Mouse (Mus musculus): ENCODE results near the gene Usp54. TPM values are rescaled to one million over a fixed set of nuclear protein-coding genes. Genes with fewer than 3 reads are reported as not detected.

Gene Usp54
- polyA plus RNA-seq, 1 experiment = 14.4 TPM

DNA sequence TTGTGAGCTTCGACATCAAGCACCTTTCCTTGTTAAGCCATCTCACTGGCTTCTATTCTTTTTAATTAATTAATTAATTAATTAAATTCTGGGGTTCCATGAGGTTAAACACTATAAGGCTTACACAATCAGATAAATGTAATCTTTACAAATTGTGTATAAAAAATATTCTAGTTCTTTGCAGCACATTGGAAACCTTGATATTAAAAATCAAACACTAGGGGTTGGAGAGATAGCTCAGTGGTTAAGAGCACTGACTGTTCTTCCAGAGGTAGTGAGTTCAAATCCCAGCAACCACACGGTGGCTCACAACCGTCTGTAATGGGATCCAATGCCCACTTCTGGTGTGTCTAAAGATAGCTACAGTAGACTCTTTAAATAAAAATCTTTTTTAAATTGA is 18.0 kb downstream of the Usp54 start:
- TF ChIP-seq CTCF (IDR thresholded peaks at IDR 0.05; ENCODE audit: control insufficient read depth, insufficient read depth, insufficient replicate concordance, low read depth, low read length) (no peak), POLR2A (IDR thresholded peaks at IDR 0.05; ENCODE audit: control insufficient read depth, low read depth, low read length) (no peak)
- H3K27ac ChIP-seq (ENCODE audit: control insufficient read depth, insufficient read depth, low read depth, low read length) = no peak overlapping the region
- no peaks in the 10 kb centered on the region; the same call in 1 of the 2 replicates for H3K36me3 ChIP-seq (ENCODE audit: control insufficient read depth, insufficient read depth, low read length)
- H3K4me3 ChIP-seq (ENCODE audit: control insufficient read depth, low read depth, low read length) = no peak overlapping the region
- H3K4me1 ChIP-seq (ENCODE audit: control insufficient read depth, insufficient read depth, low read length) = no peaks in the 10 kb centered on the region
- H3K27me3 ChIP-seq (ENCODE audit: control insufficient read depth, insufficient read depth, low read length) = no peaks in the 10 kb centered on the region

DNA sequence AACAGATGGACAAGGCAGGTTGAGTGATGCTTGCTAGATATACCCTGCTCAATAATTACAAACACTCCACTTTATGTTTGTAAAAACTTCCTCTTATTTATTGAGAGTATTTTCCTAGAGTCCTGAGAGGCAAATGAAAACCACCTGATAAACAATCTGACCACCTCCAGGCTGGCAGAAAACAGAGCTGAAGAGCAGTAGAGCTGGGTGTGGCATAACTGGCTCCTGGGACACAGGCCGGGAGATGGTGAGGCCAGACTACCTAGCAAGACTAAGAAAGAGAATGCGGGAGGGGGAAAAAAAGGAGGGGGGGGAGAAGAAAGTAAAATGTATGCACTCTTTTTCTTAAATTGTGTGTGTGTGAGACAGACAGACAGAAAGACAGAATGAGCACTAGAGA is 18.5 kb downstream of the Usp54 start:
- no peaks in the 10 kb centered on the region for H3K4me1 ChIP-seq (ENCODE audit: control insufficient read depth, insufficient read depth, low read length)
- H3K36me3 ChIP-seq (ENCODE audit: control insufficient read depth, insufficient read depth, low read length) = no peaks in the 10 kb centered on the region; the same call in 1 of the 2 replicates
- TF ChIP-seq CTCF (IDR thresholded peaks at IDR 0.05; ENCODE audit: control insufficient read depth, insufficient read depth, insufficient replicate concordance, low read depth, low read length) = no peak
- no peak for TF ChIP-seq POLR2A (IDR thresholded peaks at IDR 0.05; ENCODE audit: control insufficient read depth, low read depth, low read length)
- no peaks in the 10 kb centered on the region for H3K27me3 ChIP-seq (ENCODE audit: control insufficient read depth, insufficient read depth, low read length)
- H3K4me3 ChIP-seq (ENCODE audit: control insufficient read depth, low read depth, low read length) = no peak overlapping the region
- no peak overlapping the region for H3K27ac ChIP-seq (ENCODE audit: control insufficient read depth, insufficient read depth, low read depth, low read length)

GRCm38 (mm10) chr14:20621903-20622302 is 19.0 kb downstream of the Usp54 start:
- Histone ChIP-seq H3K4me1 (ENCODE audit: control insufficient read depth, insufficient read depth, low read length) (no peaks in the 10 kb centered on the region), H3K36me3 (ENCODE audit: control insufficient read depth, insufficient read depth, low read length) (no peaks in the 10 kb centered on the region; the same call in 1 of the 2 replicates), H3K27me3 (ENCODE audit: control insufficient read depth, insufficient read depth, low read length) (no peaks in the 10 kb centered on the region), H3K4me3 (ENCODE audit: control insufficient read depth, low read depth, low read length) (no peak overlapping the region), H3K27ac (ENCODE audit: control insufficient read depth, insufficient read depth, low read depth, low read length) (no peak overlapping the region)
- TF ChIP-seq POLR2A (IDR thresholded peaks at IDR 0.05; ENCODE audit: control insufficient read depth, low read depth, low read length) (no peak), CTCF (IDR thresholded peaks at IDR 0.05; ENCODE audit: control insufficient read depth, insufficient read depth, insufficient replicate concordance, low read depth, low read length) (no peak)

GRCm38 (mm10) chr14:20619131-20619530 is 21.7 kb downstream of the Usp54 start:
- H3K27me3 ChIP-seq (ENCODE audit: control insufficient read depth, insufficient read depth, low read length) = no peaks in the 10 kb centered on the region
- H3K36me3 ChIP-seq (ENCODE audit: control insufficient read depth, insufficient read depth, low read length) = no peaks in the 10 kb centered on the region; the same call in 1 of the 2 replicates
- TF ChIP-seq CTCF (IDR thresholded peaks at IDR 0.05; ENCODE audit: control insufficient read depth, insufficient read depth, insufficient replicate concordance, low read depth, low read length) = no peak
- no peak for TF ChIP-seq POLR2A (IDR thresholded peaks at IDR 0.05; ENCODE audit: control insufficient read depth, low read depth, low read length)
- H3K27ac ChIP-seq (ENCODE audit: control insufficient read depth, insufficient read depth, low read depth, low read length) = no peak overlapping the region
- no peak overlapping the region for H3K4me3 ChIP-seq (ENCODE audit: control insufficient read depth, low read depth, low read length)
- peaks cover 3% of the 10 kb centered on the region; the same call in 1 of the 2 replicates for H3K4me1 ChIP-seq (ENCODE audit: control insufficient read depth, insufficient read depth, low read length)

GRCm38 (mm10) chr14:20618211-20618610 is 22.7 kb downstream of the Usp54 start:
- Histone ChIP-seq H3K4me3 (ENCODE audit: control insufficient read depth, low read depth, low read length) (no peak overlapping the region), H3K27me3 (ENCODE audit: control insufficient read depth, insufficient read depth, low read length) (no peaks in the 10 kb centered on the region), H3K4me1 (ENCODE audit: control insufficient read depth, insufficient read depth, low read length) (peaks cover 3% of the 10 kb centered on the region; the same call in 1 of the 2 replicates), H3K27ac (ENCODE audit: control insufficient read depth, insufficient read depth, low read depth, low read length) (no peak overlapping the region), H3K36me3 (ENCODE audit: control insufficient read depth, insufficient read depth, low read length) (no peaks in the 10 kb centered on the region; the same call in 1 of the 2 replicates)
- no peak for TF ChIP-seq POLR2A (IDR thresholded peaks at IDR 0.05; ENCODE audit: control insufficient read depth, low read depth, low read length)
- no peak for TF ChIP-seq CTCF (IDR thresholded peaks at IDR 0.05; ENCODE audit: control insufficient read depth, insufficient read depth, insufficient replicate concordance, low read depth, low read length)

DNA sequence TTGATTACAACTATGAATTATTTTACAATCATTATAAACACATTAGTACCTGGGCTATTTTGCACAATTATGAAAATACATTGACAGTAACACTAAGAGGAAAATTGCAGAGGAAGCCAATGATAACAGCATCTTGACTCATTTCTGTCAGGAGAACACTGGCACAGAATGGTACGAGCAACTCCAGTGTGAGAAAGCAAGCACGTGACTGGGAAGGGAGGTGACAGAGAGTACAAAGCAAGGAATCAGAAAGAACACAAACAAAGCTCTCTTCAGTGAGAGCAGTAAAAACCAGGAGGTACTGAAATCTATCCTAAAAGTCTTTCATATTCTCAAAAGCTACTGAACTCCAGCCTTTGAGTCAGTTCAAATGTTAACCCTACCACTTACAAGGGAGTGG is 24.4 kb downstream of the Usp54 start:
- TF ChIP-seq POLR2A (IDR thresholded peaks at IDR 0.05; ENCODE audit: control insufficient read depth, low read depth, low read length) (no peak), CTCF (IDR thresholded peaks at IDR 0.05; ENCODE audit: control insufficient read depth, insufficient read depth, insufficient replicate concordance, low read depth, low read length) (no peak)
- Histone ChIP-seq H3K27me3 (ENCODE audit: control insufficient read depth, insufficient read depth, low read length) (no peaks in the 10 kb centered on the region), H3K36me3 (ENCODE audit: control insufficient read depth, insufficient read depth, low read length) (no peaks in the 10 kb centered on the region; the same call in 1 of the 2 replicates), H3K4me3 (ENCODE audit: control insufficient read depth, low read depth, low read length) (no peak overlapping the region), H3K27ac (ENCODE audit: control insufficient read depth, insufficient read depth, low read depth, low read length) (no peak overlapping the region), H3K4me1 (ENCODE audit: control insufficient read depth, insufficient read depth, low read length) (peaks cover 3% of the 10 kb centered on the region; the same call in 1 of the 2 replicates)

DNA sequence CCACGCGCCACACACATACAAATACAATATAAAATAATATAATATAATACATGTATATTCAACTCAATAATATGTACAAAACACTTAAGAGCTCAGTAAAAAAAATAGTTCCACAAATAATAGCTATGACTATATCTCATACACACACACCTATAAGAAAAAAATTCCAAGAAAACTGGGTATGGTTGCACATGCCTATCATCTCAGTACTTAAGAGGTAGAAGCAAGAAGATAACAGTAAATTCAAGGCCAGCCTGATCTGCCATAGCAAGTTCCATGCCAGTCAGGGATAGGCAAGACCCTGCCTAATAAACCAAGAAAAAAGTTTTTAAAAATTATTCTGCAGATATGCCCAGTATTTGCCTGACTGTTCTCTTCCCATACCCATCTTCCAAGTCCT is 25.8 kb downstream of the Usp54 start:
- H3K4me3 ChIP-seq (ENCODE audit: control insufficient read depth, low read depth, low read length) = no peak overlapping the region
- no peak for TF ChIP-seq CTCF (IDR thresholded peaks at IDR 0.05; ENCODE audit: control insufficient read depth, insufficient read depth, insufficient replicate concordance, low read depth, low read length)
- no peak for TF ChIP-seq POLR2A (IDR thresholded peaks at IDR 0.05; ENCODE audit: control insufficient read depth, low read depth, low read length)

More for the DNA sequence above, 25.8 kb downstream of the Usp54 start:
- H3K36me3 ChIP-seq (ENCODE audit: control insufficient read depth, insufficient read depth, low read length) = no peaks in the 10 kb centered on the region; the same call in 1 of the 2 replicates
- peaks cover 3% of the 10 kb centered on the region; the same call in 1 of the 2 replicates for H3K4me1 ChIP-seq (ENCODE audit: control insufficient read depth, insufficient read depth, low read length)
- H3K27me3 ChIP-seq (ENCODE audit: control insufficient read depth, insufficient read depth, low read length) = no peaks in the 10 kb centered on the region
- no peak overlapping the region for H3K27ac ChIP-seq (ENCODE audit: control insufficient read depth, insufficient read depth, low read depth, low read length)

All from testis, adult 2 months (tissue).